Mouse (Mus musculus): Measurements from ENCODE around the gene Ssc4d. TPM values are rescaled to one million over a fixed set of nuclear protein-coding genes. Genes with fewer than 3 reads are reported as not detected.
A peak's percentile ranks its signal among the peaks of the same experiment; 100 is the strongest.

Ssc4d gene
- polyA plus RNA-seq, 1 experiment from 2014 or later = 1.0 TPM

- Histone ChIP-seq H3K4me2 (no peak overlapping the region), H3K9me3 (no peaks in the 10 kb centered on the region), H3K27ac (replicated peaks) (no peak overlapping the region), H3K4me1 (no peaks in the 10 kb centered on the region), H3K4me3 (no peak overlapping the region), H3K36me3 (no peaks in the 10 kb centered on the region), H3K9ac (no peak overlapping the region), H3K27me3 (replicated peaks) (no peaks in the 10 kb centered on the region; the same call in 1 of the 2 replicates)
- 83% methylated on average over 8 of the region's 8 CpGs for WGBS
- ATAC-seq (ENCODE audit: extremely low read depth, insufficient number of reproducible peaks, low FRiP score, low TSS enrichment) = no peak; the same call in 1 of the 2 replicates
These were observed 1.8 kb upstream of the Ssc4d start for GRCm38 (mm10) chr5:135975893-135976668.

GRCm38 (mm10) chr5:135971876-135972275 lies 2.5 kb downstream of the Ssc4d start:
- Histone ChIP-seq H3K36me3 (no peaks in the 10 kb centered on the region), H3K27ac (replicated peaks) (no peak overlapping the region), H3K4me3 (no peak overlapping the region), H3K9me3 (no peaks in the 10 kb centered on the region), H3K4me2 (no peak overlapping the region), H3K27me3 (replicated peaks) (0 out of 2 replicates have a peak, but pooled peaks cover 3% of the 10 kb centered on the region), H3K9ac (no peak overlapping the region), H3K4me1 (no peaks in the 10 kb centered on the region)
- no peak for ATAC-seq (ENCODE audit: extremely low read depth, insufficient number of reproducible peaks, low FRiP score, low TSS enrichment)
- 77% methylated on average over 7 of the region's 7 CpGs for WGBS

GRCm38 (mm10) chr5:135970247-135970646 lies 4.1 kb downstream of the Ssc4d start:
- Histone ChIP-seq H3K4me1 (peaks cover 8% of the 10 kb centered on the region), H3K4me3 (no peak overlapping the region), H3K9me3 (no peaks in the 10 kb centered on the region), H3K9ac (no peak overlapping the region), H3K27ac (replicated peaks) (no peak overlapping the region), H3K4me2 (no peak overlapping the region), H3K27me3 (replicated peaks) (0 out of 2 replicates have a peak, but pooled peaks cover 5% of the 10 kb centered on the region), H3K36me3 (no peaks in the 10 kb centered on the region)
- no peak for ATAC-seq (ENCODE audit: extremely low read depth, insufficient number of reproducible peaks, low FRiP score, low TSS enrichment)
- WGBS = 70% methylated on average over 6 of the region's 6 CpGs

- WGBS = 35% methylated on average over 1 of the region's 1 CpGs
- no peak for ATAC-seq (ENCODE audit: extremely low read depth, insufficient number of reproducible peaks, low FRiP score, low TSS enrichment)
- Histone ChIP-seq H3K27ac (replicated peaks) (no peak overlapping the region), H3K4me3 (no peak overlapping the region), H3K4me2 (no peak overlapping the region), H3K4me1 (peaks cover 12% of the 10 kb centered on the region), H3K9me3 (no peaks in the 10 kb centered on the region), H3K27me3 (replicated peaks) (peaks cover 9% of the 10 kb centered on the region; the same call in 1 of the 2 replicates), H3K9ac (no peak overlapping the region), H3K36me3 (no peaks in the 10 kb centered on the region)
These were observed 5.5 kb downstream of the Ssc4d start for GRCm38 (mm10) chr5:135968781-135969180.

- no peak for ATAC-seq (ENCODE audit: extremely low read depth, insufficient number of reproducible peaks, low FRiP score, low TSS enrichment)
- H3K27ac ChIP-seq (replicated peaks) = no peak overlapping the region
- no peak overlapping the region for H3K4me3 ChIP-seq
- H3K36me3 ChIP-seq = no peaks in the 10 kb centered on the region
- H3K4me2 ChIP-seq = no peak overlapping the region
- H3K27me3 ChIP-seq (replicated peaks) = peaks cover 9% of the 10 kb centered on the region; the same call in 1 of the 2 replicates
- WGBS = 45% methylated on average over 9 of the region's 9 CpGs
- H3K4me1 ChIP-seq = peaks cover 18% of the 10 kb centered on the region
- H3K9me3 ChIP-seq = no peaks in the 10 kb centered on the region
- H3K9ac ChIP-seq = no peak overlapping the region
These were observed 7.5 kb downstream of the Ssc4d start for GRCm38 (mm10) chr5:135966866-135967265.

GRCm38 (mm10) chr5:135965501-135965930 lies 8.8 kb downstream of the Ssc4d start:
- Histone ChIP-seq H3K4me2 (peak overlapping the region; percentile 65), H3K27ac (replicated peaks) (no peak overlapping the region), H3K9ac (peak overlapping the region; percentile 50; the same call in 1 of the 2 replicates)

GRCm38 (mm10) chr5:135963280-135963627 lies 11.1 kb downstream of the Ssc4d start:
- Histone ChIP-seq H3K4me1 (peaks cover 33% of the 10 kb centered on the region), H3K4me2 (peak overlapping the region; percentile 88), H3K36me3 (no peaks in the 10 kb centered on the region), H3K9me3 (no peaks in the 10 kb centered on the region), H3K9ac (peak overlapping the region; percentile 90), H3K27me3 (replicated peaks) (peaks cover 6% of the 10 kb centered on the region; the same call in 1 of the 2 replicates), H3K27ac (replicated peaks) (peak overlapping the region; percentile 91), H3K4me3 (peak overlapping the region; percentile 62)
- 8% methylated on average over 6 of the region's 6 CpGs for WGBS
- no peak for ATAC-seq (ENCODE audit: extremely low read depth, insufficient number of reproducible peaks, low FRiP score, low TSS enrichment)

More at GRCm38 (mm10) chr5:135965501-135965930, 8.8 kb downstream of the Ssc4d start:
- Histone ChIP-seq H3K4me3 (peak overlapping the region; percentile 33), H3K27me3 (replicated peaks) (peaks cover 9% of the 10 kb centered on the region; the same call in 1 of the 2 replicates), H3K4me1 (peaks cover 30% of the 10 kb centered on the region), H3K9me3 (no peaks in the 10 kb centered on the region), H3K36me3 (no peaks in the 10 kb centered on the region)
- ATAC-seq (ENCODE audit: extremely low read depth, insufficient number of reproducible peaks, low FRiP score, low TSS enrichment) = no peak
- WGBS = 11% methylated on average over 24 of the region's 24 CpGs

- H3K4me3 ChIP-seq = peak overlapping the region; percentile 62
- H3K9me3 ChIP-seq = no peaks in the 10 kb centered on the region
- H3K27me3 ChIP-seq (replicated peaks) = peaks cover 6% of the 10 kb centered on the region; the same call in 1 of the 2 replicates
- peak overlapping the region; percentile 90 for H3K9ac ChIP-seq
- ATAC-seq (ENCODE audit: extremely low read depth, insufficient number of reproducible peaks, low FRiP score, low TSS enrichment) = peak; percentile 93
- H3K36me3 ChIP-seq = no peaks in the 10 kb centered on the region
- peak overlapping the region; percentile 88 for H3K4me2 ChIP-seq
- under 1% methylated on average over 64 of the region's 64 CpGs for WGBS
- H3K4me1 ChIP-seq = peaks cover 37% of the 10 kb centered on the region
- peak overlapping the region; percentile 91 for H3K27ac ChIP-seq (replicated peaks)
These were observed 11.6 kb downstream of the Ssc4d start for GRCm38 (mm10) chr5:135962492-135963279.

GRCm38 (mm10) chr5:135962125-135962491 lies 12.2 kb downstream of the Ssc4d start:
- Histone ChIP-seq H3K4me2 (peak overlapping the region; percentile 88), H3K27me3 (replicated peaks) (peaks cover 6% of the 10 kb centered on the region; the same call in 1 of the 2 replicates), H3K9ac (peak overlapping the region; percentile 70), H3K4me1 (peaks cover 39% of the 10 kb centered on the region), H3K9me3 (no peaks in the 10 kb centered on the region), H3K27ac (replicated peaks) (peak overlapping the region; percentile 91), H3K4me3 (peak overlapping the region; percentile 62), H3K36me3 (no peaks in the 10 kb centered on the region)
- 2% methylated on average over 11 of the region's 11 CpGs for WGBS
- no peak; the same call in 1 of the 2 replicates for ATAC-seq (ENCODE audit: extremely low read depth, insufficient number of reproducible peaks, low FRiP score, low TSS enrichment)

GRCm38 (mm10) chr5:135960909-135961635 lies 13.3 kb downstream of the Ssc4d start:
- Histone ChIP-seq H3K4me3 (0 out of 2 replicates have a peak overlapping the region, but pooled peaks have one; percentile 62), H3K27me3 (replicated peaks) (peaks cover 6% of the 10 kb centered on the region; the same call in 1 of the 2 replicates), H3K4me1 (peaks cover 43% of the 10 kb centered on the region), H3K27ac (replicated peaks) (peak overlapping the region; percentile 91), H3K9me3 (no peaks in the 10 kb centered on the region), H3K9ac (no peak overlapping the region), H3K4me2 (peak overlapping the region; percentile 88), H3K36me3 (no peaks in the 10 kb centered on the region)
- ATAC-seq (ENCODE audit: extremely low read depth, insufficient number of reproducible peaks, low FRiP score, low TSS enrichment) = no peak
- 89% methylated on average over 15 of the region's 15 CpGs for whole genome bisulfite sequencing
